Mouse (Mus musculus) embryonic stem cell, embryonic (primary cell): ENCODE results near the gene Bmpr1a.

ENCODE experiments used
- CTCF ChIA-PET, 4 experiments: fragments of 300-600 bp in 2 of 4; fragments of 350-600 bp in 2 of 4; sonication (Branson Sonifier 250); formaldehyde crosslinking; loops; one replicate each; lab custom pipeline; 2022; ENCODE audit warnings: inconsistent platforms in 2 of 4; lab: Charles Lee
- POLR2A ChIA-PET, 4 experiments: fragments of 300-600 bp in 2 of 4; fragments of 350-600 bp in 2 of 4; sonication (Branson Sonifier 250); formaldehyde crosslinking; loops; one replicate each; lab custom pipeline; 2022; ENCODE audit warnings: antibody characterized with exemption in 4 of 4, inconsistent platforms in 1 of 4; lab: Charles Lee

Gene Bmpr1a

DNA sequence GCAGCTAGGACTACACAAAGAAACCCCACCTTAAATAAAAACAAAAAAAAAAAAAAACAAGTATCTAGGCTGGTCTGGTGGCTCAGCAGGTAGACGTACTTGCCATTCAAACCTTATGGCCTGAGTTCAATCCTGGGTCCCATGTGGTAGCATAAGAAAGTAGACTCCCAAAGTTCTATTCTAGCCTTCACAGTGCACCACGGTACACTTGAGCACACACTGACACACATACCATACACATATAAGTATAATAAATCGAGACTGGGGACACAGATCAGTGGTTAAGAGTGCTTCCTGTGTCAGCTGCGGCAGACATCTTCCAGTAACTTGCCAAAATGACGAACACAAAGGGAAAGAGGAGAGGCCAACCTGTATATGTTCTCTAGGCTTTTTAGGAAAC is 12.7 kb upstream of the Bmpr1a start:
- ChIA-PET POLR2A (interaction anchor here in 1 of 4 experiments (1.9 kb wide), 1 partner anchor 56 kb away, joined by 4 read pairs; no protein-coding TSS in a partner anchor), CTCF (no interaction called here)

DNA sequence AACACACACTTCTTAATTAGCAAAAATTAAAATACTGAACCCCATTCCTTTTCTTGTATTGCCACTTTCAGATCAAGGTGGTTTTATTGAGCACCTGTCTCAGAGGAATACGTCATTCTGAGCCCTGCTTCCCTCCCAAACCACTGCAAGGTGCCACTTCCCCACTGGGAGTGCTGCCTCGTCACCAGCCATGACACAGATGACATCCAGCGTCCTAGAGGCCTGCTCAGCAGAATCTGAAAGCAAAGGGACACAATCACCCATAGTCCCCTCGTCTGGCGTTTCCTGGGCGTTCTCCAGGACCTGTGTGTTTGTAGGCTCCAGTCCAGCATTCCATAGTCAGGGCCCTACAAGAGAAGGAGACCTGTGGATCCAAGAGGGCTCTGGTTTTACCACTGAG is 11.0 kb upstream of the Bmpr1a start:
- POLR2A ChIA-PET = interaction anchor here in 2 of 4 experiments (0.7 to 1.4 kb wide), 4 partner anchors 14 to 32 kb away, joined by 3 to 5 read pairs (median 3); no protein-coding TSS in a partner anchor
- CTCF ChIA-PET = interaction anchor here in 2 of 4 experiments (0.5 to 0.7 kb wide), 2 partner anchors 42 to 266 kb away, joined by 3 to 13 read pairs; no protein-coding TSS in a partner anchor

DNA sequence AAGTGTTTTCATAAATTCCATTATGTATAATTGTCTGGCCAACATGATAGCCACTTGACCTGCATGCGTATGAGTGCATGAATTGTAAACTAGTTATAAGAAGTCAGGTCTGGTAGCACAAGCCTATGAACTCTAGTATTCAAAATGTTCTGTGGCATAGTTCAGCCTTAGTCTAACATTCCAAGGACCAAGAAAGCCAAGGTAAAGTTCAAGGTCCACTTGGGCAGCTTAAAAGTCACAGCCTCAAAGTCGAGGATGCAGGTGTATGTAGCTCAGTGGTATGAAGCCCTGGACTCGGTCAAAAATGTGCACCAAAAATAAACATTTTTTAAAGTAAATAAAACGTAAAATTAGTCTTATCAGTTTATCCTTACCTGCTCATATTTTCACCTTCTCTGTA is 9.5 kb upstream of the Bmpr1a start:
- ChIA-PET POLR2A (interaction anchor here in 3 of 4 experiments (0.6 to 1.4 kb wide), 6 partner anchors 8 to 59 kb away, joined by 3 to 6 read pairs (median 4); no protein-coding TSS in a partner anchor), CTCF (no interaction called here)

DNA sequence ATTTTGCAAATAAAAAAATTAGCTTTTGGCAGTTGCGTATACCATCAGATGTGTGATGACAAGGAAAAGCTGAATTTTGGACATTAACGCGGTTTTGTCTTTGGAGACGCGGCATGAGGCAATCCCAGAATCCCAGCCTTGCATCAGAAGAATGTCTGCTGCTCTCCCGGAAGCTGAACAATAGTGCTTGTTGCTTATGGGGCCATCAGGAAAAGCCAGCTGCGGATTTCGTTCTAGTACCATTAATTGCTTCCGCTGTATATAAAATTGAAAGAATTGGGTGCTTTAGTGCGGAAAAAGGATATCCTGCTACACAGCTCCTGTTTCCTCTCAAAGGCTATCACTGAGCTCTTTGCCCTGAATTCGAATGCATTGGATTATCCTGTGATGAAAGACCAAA is 8.8 kb upstream of the Bmpr1a start:
- ChIA-PET POLR2A (interaction anchor here in 3 of 4 experiments (0.8 to 1.4 kb wide), 5 partner anchors 9 to 52 kb away, joined by 3 to 6 read pairs (median 3); partner anchors contain the start of gene Bmpr1a (in 1 of the 3)), CTCF (interaction anchor here in 1 of 4 experiments (0.8 kb wide), 1 partner anchor 121 kb away, joined by 3 read pairs; no protein-coding TSS in a partner anchor)

GRCm38 (mm10) chr14:34508842-34509439 is 5.8 kb upstream of the Bmpr1a start:
- ChIA-PET CTCF (no interaction called here), POLR2A (interaction anchor here in 1 of 4 experiments (1.1 to 1.2 kb wide), 3 partner anchors 13 to 41 kb away, joined by 3 to 4 read pairs (median 4); no protein-coding TSS in a partner anchor)

- ChIA-PET POLR2A (interaction anchor here in 2 of 4 experiments (0.9 to 1.4 kb wide), 5 partner anchors 9 to 41 kb away, joined by 3 to 5 read pairs (median 4); no protein-coding TSS in a partner anchor), CTCF (no interaction called here)
These were observed 5.2 kb upstream of the Bmpr1a start for GRCm38 (mm10) chr14:34508187-34508840.

DNA sequence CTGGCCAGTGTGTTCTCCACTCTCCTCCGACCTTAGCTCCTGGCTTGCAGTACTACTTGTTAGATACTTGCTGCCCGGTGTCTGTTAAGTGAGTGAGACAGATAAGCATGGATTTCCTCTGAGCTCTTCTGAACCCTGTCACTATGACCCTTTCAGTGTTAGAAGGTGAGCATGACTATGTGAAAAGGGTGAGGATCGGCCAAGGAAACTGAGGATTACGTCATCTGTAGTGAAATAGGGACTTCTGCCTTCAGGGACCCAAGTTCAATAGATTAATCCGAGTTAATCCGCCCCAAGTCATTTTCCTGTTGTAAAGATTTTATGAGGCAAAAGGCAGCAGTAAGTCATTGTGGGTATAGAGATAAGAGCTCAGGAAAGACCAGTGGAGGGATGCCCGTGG is 2.2 kb upstream of the Bmpr1a start:
- ChIA-PET POLR2A (interaction anchor here in 2 of 4 experiments (0.8 to 2.6 kb wide), 8 partner anchors 12 to 47 kb away, joined by 3 to 13 read pairs (median 4); no protein-coding TSS in a partner anchor), CTCF (interaction anchor here in 1 of 4 experiments (1.1 kb wide), 1 partner anchor 59 kb away, joined by 3 read pairs; no protein-coding TSS in a partner anchor)

DNA sequence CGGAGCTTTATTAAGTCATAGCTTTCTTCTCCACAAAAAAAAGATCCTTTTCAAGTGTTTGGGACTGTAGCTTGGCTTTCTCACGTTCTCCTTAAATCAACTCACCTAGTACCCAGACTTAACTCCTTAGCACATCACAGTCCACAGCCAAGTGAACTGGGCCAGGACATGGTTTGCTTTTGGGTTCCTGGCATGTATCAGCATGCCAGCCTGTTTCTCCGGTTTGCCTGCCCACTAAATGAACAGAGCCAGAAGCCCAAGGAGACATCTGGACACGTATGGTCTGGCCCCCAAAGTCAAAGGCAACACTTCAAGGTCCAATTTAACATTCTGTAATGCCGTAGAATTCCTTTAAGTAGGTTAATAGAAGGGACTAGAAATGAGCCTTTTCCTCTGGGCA is 1.2 kb upstream of the Bmpr1a start:
- ChIA-PET CTCF (interaction anchor here in 1 of 4 experiments (1.1 kb wide), 1 partner anchor 58 kb away, joined by 3 read pairs; no protein-coding TSS in a partner anchor), POLR2A (interaction anchor here in 2 of 4 experiments (0.8 to 2.6 kb wide), 12 partner anchors 9 to 97 kb away, joined by 3 to 13 read pairs (median 4); no protein-coding TSS in a partner anchor)

GRCm38 (mm10) chr14:34503759-34504158 is 618 bp upstream of the Bmpr1a start:
- ChIA-PET CTCF (no interaction called here), POLR2A (interaction anchor here in 2 of 4 experiments (0.8 to 3.8 kb wide), 11 partner anchors 9 to 153 kb away, joined by 3 to 32 read pairs (median 4); no protein-coding TSS in a partner anchor)

- ChIA-PET CTCF (interaction anchor here in 1 of 4 experiments (0.7 kb wide), 1 partner anchor 39 kb away, joined by 3 read pairs; no protein-coding TSS in a partner anchor), POLR2A (interaction anchor here in 3 of 4 experiments (0.6 to 3.8 kb wide), 42 partner anchors 8 to 265 kb away, joined by 3 to 32 read pairs (median 4); no protein-coding TSS in a partner anchor)
These were observed 441 bp downstream of the Bmpr1a start for GRCm38 (mm10) chr14:34502475-34503324.

- ChIA-PET CTCF (interaction anchor here in 2 of 4 experiments (0.7 kb wide), 3 partner anchors 12 to 122 kb away, joined by 3 to 5 read pairs (median 3); no protein-coding TSS in a partner anchor), POLR2A (interaction anchor here in 3 of 4 experiments (0.6 to 3.8 kb wide), 45 partner anchors 8 to 266 kb away, joined by 3 to 32 read pairs (median 5); no protein-coding TSS in a partner anchor)
These were observed 1.2 kb downstream of the Bmpr1a start for GRCm38 (mm10) chr14:34501804-34502474.

GRCm38 (mm10) chr14:34501447-34501803 is 1.7 kb downstream of the Bmpr1a start:
- ChIA-PET POLR2A (interaction anchor here in 3 of 4 experiments (0.7 to 3.8 kb wide), 21 partner anchors 10 to 142 kb away, joined by 3 to 32 read pairs (median 8); no protein-coding TSS in a partner anchor), CTCF (interaction anchor here in 2 of 4 experiments (0.7 kb wide), 2 partner anchors 12 to 122 kb away, joined by 3 to 5 read pairs; no protein-coding TSS in a partner anchor)

DNA sequence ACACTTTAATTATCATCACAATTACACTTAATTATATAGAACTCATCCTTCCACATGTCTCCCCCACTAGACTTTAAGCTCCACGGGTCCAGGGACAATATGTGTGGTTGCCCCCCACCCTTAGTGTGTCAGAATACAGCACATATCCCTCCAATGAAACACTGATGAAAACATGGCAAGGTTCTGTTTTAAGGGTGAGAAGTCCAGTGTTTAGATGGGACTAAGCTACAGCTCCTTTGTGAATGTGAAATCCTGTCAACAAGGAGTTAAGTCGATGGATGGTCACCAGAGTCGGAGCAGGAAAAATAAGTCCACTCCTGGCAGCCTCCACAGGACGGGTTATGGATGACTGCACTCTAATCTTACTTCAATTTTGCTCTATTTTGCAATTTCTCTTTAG is 2.8 kb downstream of the Bmpr1a start:
- CTCF ChIA-PET = interaction anchor here in 2 of 4 experiments (0.6 to 1.1 kb wide), 2 partner anchors 20 to 152 kb away, joined by 3 to 7 read pairs; no protein-coding TSS in a partner anchor

DNA sequence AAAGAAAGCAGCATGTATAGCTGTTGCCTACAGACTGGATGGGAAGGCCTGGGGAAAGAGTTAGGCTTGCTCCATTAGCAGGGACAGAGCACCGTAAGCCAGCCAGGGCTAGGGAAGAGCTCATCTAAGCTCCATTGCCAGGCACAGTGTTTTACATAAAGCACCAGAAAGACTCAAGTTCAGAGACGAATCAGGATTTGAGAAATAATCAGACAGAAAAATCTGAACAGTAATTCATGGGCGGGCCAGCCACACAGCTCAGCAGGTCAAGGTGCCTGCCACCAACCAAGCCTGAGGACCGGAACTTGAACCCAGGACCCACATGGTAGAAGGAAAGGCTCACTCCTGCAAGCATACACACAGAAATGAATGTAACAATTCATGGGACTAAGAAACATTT is 3.5 kb downstream of the Bmpr1a start:
- CTCF ChIA-PET = interaction anchor here in 1 of 4 experiments (1.1 kb wide), 1 partner anchor 20 kb away, joined by 3 read pairs; no protein-coding TSS in a partner anchor
- POLR2A ChIA-PET = interaction anchor here in 2 of 4 experiments (0.9 to 2.9 kb wide), 7 partner anchors 8 to 50 kb away, joined by 3 to 10 read pairs (median 6); no protein-coding TSS in a partner anchor

More for the DNA sequence above, 2.8 kb downstream of the Bmpr1a start:
- POLR2A ChIA-PET = interaction anchor here in 2 of 4 experiments (1.1 to 3.8 kb wide), 9 partner anchors 8 to 141 kb away, joined by 3 to 32 read pairs (median 8); no protein-coding TSS in a partner anchor

- POLR2A ChIA-PET = interaction anchor here in 2 of 4 experiments (1.0 to 1.9 kb wide), 4 partner anchors 19 to 51 kb away, joined by 3 to 8 read pairs (median 4); no protein-coding TSS in a partner anchor
- CTCF ChIA-PET = no interaction called here
These were observed 5.8 kb downstream of the Bmpr1a start for GRCm38 (mm10) chr14:34497346-34497745.

DNA sequence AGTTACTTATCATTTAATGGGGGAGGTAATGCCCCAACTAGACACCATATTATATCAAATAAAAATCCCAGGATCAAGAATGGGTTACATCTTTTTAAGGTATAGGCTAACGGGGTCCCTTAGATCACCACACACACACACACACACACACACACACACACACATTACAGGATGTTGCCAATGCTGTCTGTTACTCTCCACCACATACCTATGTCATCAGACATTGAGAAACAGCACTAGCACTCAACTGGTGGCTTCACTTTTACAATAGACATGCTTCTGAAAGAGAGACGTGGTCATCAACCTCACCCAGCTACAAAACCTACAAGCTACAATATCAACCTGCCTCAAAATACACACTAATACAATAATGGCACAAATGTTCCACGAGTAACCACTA is 9.5 kb downstream of the Bmpr1a start:
- ChIA-PET CTCF (no interaction called here), POLR2A (interaction anchor here in 2 of 4 experiments (1.0 to 1.6 kb wide), 6 partner anchors 9 to 51 kb away, joined by 3 to 4 read pairs (median 3); no protein-coding TSS in a partner anchor)
